Mouse (Mus musculus): ENCODE results near the gene Gm21704.

The Gm21704 gene

DNA sequence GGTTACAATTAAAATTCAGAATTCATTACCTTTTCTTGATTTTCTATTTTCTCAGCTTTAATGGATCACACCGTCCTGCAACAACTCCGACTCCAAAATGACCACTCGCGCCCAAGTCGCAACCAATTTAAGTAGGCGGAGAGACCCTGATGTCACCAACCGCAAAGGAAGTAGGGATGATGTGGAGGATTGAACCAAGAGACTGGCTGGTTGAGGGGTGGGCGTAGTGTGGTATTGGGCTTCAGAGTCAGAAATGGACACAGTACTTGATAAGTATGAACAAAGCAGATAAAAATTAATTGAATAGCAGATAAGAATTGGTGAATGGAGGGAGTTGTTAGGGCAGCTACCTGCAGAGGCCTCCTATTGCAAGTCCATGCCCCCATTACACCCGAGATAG, at the start of gene Gm21704, which contains the start of gene Gm21708:
TSS of gene Gm21704 (minus strand) at position 101 of the 400 bp plus-strand sequence.
TSS of gene Gm21708 (minus strand) at position 101 of the 400 bp plus-strand sequence.
- no CpG with 5 or more reads among the region's 9 CpGs for WGBS

- WGBS: no CpG with 5 or more reads among the region's 9 CpGs
These were observed 64.7 kb downstream of the Gm21704 start, which contains the start of gene Gm21693 for GRCm38 (mm10) chrY:3345229-3345628. Gene Gm21693, minus strand, starts transcription at chrY:3345329.

DNA sequence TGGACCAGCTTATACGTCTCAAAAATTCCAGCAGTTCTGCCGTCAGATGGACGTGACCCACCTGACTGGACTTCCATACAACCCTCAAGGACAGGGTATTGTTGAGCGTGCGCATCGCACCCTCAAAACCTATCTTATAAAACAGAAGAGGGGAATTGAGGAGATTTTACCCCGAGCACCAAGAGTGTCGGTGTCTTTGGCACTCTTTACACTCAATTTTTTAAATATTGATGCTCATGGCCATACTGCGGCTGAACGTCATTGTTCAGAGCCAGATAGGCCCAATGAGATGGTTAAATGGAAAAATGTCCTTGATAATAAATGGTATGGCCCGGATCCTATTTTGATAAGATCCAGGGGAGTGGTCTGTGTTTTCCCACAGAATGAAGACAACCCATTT, 69.3 kb downstream of the Gm21704 start:
- no CpG with 5 or more reads among the region's 11 CpGs for WGBS
